8 mouse cellular contexts compared by ENCODE assay signal in the genomic region with DNA sequence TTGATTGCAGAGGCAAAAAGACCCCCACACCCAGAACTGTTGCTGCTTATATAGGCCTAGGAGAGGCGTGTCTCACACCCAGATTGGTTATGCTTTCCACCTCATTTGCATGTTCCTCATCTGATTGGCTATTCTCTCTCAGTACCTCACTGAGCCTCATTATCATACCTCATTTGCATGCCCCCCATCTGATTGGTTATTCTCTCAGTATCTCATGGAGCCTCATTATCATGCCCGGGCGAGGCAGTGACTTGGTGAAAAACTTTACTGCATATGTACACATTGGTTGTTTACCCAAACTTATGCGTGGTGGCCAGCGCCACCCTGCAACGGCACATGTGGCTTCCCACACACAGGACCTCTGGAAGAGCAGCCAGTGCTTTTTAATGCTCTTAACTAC. TPM values are rescaled to one million over a fixed set of nuclear protein-coding genes. Genes with fewer than 3 reads are reported as not detected.
DNase-seq lines count a peak whose midpoint lies in the region; ATAC-seq and TF ChIP-seq lines count a peak whose summit lies in the region.
"Not testable (repeated sequence)": the region's sequence is repeated elsewhere in the genome, so short reads cannot be mapped to it uniquely, and the experiment has no call there.
"Had no signal": no experiment of that assay in that cellular context is flagged by ENCODE, and none has a peak within 500 bp of the region (broad histone marks: within the 10 kb centered on the region; RNA-seq: fewer than 3 reads in every experiment).

No protein-coding gene starts in this region.

- peaks cover 21% of the 10 kb centered on the region for H3K4me1 ChIP-seq in heart, embryonic 11.5 days (ENCODE audit: control insufficient read depth, insufficient read depth, low read length)
- H3K4me1 ChIP-seq in hindbrain, embryonic 13.5 days (replicated peaks): peaks cover 28% of the 10 kb centered on the region
- peaks cover 22% of the 10 kb centered on the region for H3K4me1 ChIP-seq in limb, embryonic 12.5 days (replicated peaks)
- peaks cover 28% of the 10 kb centered on the region for H3K4me1 ChIP-seq in liver, embryonic 16.5 days (ENCODE audit: control insufficient read depth, low read depth, low read length)

- not testable (repeated sequence) for ATAC-seq in heart, embryonic 11.5 days (replicated peaks; ENCODE audit: insufficient number of reproducible peaks, low FRiP score, low TSS enrichment); hindbrain, embryonic 13.5 days (ENCODE audit: low FRiP score); limb, embryonic 12.5 days (ENCODE audit: insufficient number of reproducible peaks, insufficient read depth, low FRiP score, low TSS enrichment, low read depth); liver, embryonic 16.5 days (ENCODE audit: low read depth)

- not testable (repeated sequence) for H3K9me3 ChIP-seq in heart, embryonic 11.5 days (replicated peaks; ENCODE audit: control insufficient read depth, low read length); hindbrain, embryonic 13.5 days; limb, embryonic 12.5 days; liver, embryonic 16.5 days (replicated peaks; ENCODE audit: control insufficient read depth, low read length)

- H3K9ac ChIP-seq in heart, embryonic 11.5 days (ENCODE audit: low read depth, low read length); hindbrain, embryonic 13.5 days; limb, embryonic 12.5 days (replicated peaks); liver, embryonic 16.5 days (ENCODE audit: low read depth, low read length): not testable (repeated sequence)

- peak; percentile 48 for DNase-seq in ES-CJ7 (ENCODE audit: low read depth, low spot score)
- peak; percentile 31 for DNase-seq in cerebellum, adult 9-11 months

- not testable (repeated sequence) for TF ChIP-seq POLR2A in myocyte (IDR thresholded peaks at IDR 0.05; ENCODE audit: insufficient read length, low read depth)

- 88% methylated on average over 6 of the region's 6 CpGs for WGBS in heart, embryonic 11.5 days (ENCODE audit: insufficient replicate concordance)
- 92% methylated on average over 6 of the region's 6 CpGs for WGBS in hindbrain, embryonic 13.5 days
- 96% methylated on average over 6 of the region's 6 CpGs for WGBS in limb, embryonic 12.5 days
- WGBS in liver, embryonic 16.5 days (ENCODE audit: insufficient replicate concordance): 82% methylated on average over 6 of the region's 6 CpGs

- not testable (repeated sequence) for H3K4me3 ChIP-seq in heart, embryonic 11.5 days (ENCODE audit: low read depth, low read length); hindbrain, embryonic 13.5 days; limb, embryonic 12.5 days (replicated peaks); liver, embryonic 16.5 days (ENCODE audit: low read depth, low read length)
- H3K4me3 ChIP-seq in myocyte: peak overlapping the region; percentile 70

- H3K36me3 ChIP-seq in heart, embryonic 11.5 days (ENCODE audit: control insufficient read depth, insufficient read depth, low read length); hindbrain, embryonic 13.5 days; limb, embryonic 12.5 days; liver, embryonic 16.5 days (ENCODE audit: control insufficient read depth, insufficient read depth); myocyte (ENCODE audit: control insufficient read depth, insufficient read depth): not testable (repeated sequence)

- not testable (repeated sequence) for H3ac ChIP-seq in myocyte (ENCODE audit: control insufficient read depth, insufficient read length)

- H3K27me3 ChIP-seq in heart, embryonic 11.5 days (ENCODE audit: control insufficient read depth, insufficient read depth, low read length); hindbrain, embryonic 13.5 days; limb, embryonic 12.5 days; liver, embryonic 16.5 days (ENCODE audit: control insufficient read depth, insufficient read depth, low read depth, low read length); myocyte (ENCODE audit: control insufficient read depth, insufficient read depth, insufficient read length): not testable (repeated sequence)

- peaks cover 29% of the 10 kb centered on the region for H3K79me2 ChIP-seq in myocyte (ENCODE audit: control insufficient read depth, insufficient read depth)

- not testable (repeated sequence) for H3K27ac ChIP-seq in heart, embryonic 11.5 days (ENCODE audit: low read depth, low read length); limb, embryonic 12.5 days
- H3K27ac ChIP-seq in hindbrain, embryonic 13.5 days: peak overlapping the region; percentile 90; the same call in 1 of the 2 replicates
- peak overlapping the region; percentile 82; the same call in 1 of the 2 replicates for H3K27ac ChIP-seq in liver, embryonic 16.5 days (ENCODE audit: low read length)

- peak overlapping the region; percentile 85; the same call in 1 of the 2 replicates for H3K4me2 ChIP-seq in heart, embryonic 11.5 days
- not testable (repeated sequence) for H3K4me2 ChIP-seq in hindbrain, embryonic 13.5 days
- H3K4me2 ChIP-seq in limb, embryonic 12.5 days: 0 out of 2 replicates have a peak overlapping the region, but pooled peaks have one; percentile 66
- H3K4me2 ChIP-seq in liver, embryonic 16.5 days (ENCODE audit: low read depth, low read length): peak overlapping the region; percentile 99; the same call in 1 of the 2 replicates
- H3K4me2 ChIP-seq in myocyte (ENCODE audit: low read depth): peak overlapping the region; percentile 80

RNA-seq across cellular contexts. Expression of gene Usp28, which starts 1.4 kb away (rescaled TPM):
- polyA plus RNA-seq in heart, embryonic 11.5 days (2014; fragmentation: Nextera tagmentation; extraction: Ambion mirVana): 106 and 119 TPM in 2 replicates
- polyA plus RNA-seq in hindbrain, embryonic 13.5 days (2015; fragmentation: Nextera tagmentation; extraction: Ambion mirVana): 31.5 and 33.0 TPM in 2 replicates
- 45.2 and 47.6 TPM in 2 replicates for polyA plus RNA-seq in limb, embryonic 12.5 days (2016; fragmentation: Nextera tagmentation; extraction: Ambion mirVana)
- 5.9 and 6.3 TPM in 2 replicates for polyA plus RNA-seq in liver, embryonic 16.5 days (2015; fragmentation: Nextera tagmentation; extraction: Ambion mirVana)
- polyA plus RNA-seq in myocyte (2012; fragmentation: generic; extraction: Trizol): 27.5 TPM

RNA-seq across cellular contexts. Expression of gene Htr3b, which starts 19.0 kb away (rescaled TPM):
- not detected in 2 replicates for polyA plus RNA-seq in heart, embryonic 11.5 days (2014; fragmentation: Nextera tagmentation; extraction: Ambion mirVana)
- 0.28 and 0.45 TPM in 2 replicates for polyA plus RNA-seq in hindbrain, embryonic 13.5 days (2015; fragmentation: Nextera tagmentation; extraction: Ambion mirVana)
- polyA plus RNA-seq in limb, embryonic 12.5 days (2016; fragmentation: Nextera tagmentation; extraction: Ambion mirVana): not detected in 2 replicates
- not detected in 2 replicates for polyA plus RNA-seq in liver, embryonic 16.5 days (2015; fragmentation: Nextera tagmentation; extraction: Ambion mirVana)
- not detected for polyA plus RNA-seq in myocyte (2012; fragmentation: generic; extraction: Trizol)
- polyA plus RNA-seq: forebrain, postnatal 0 days had no signal
